Mouse (Mus musculus) CH12F3 (cell line): ENCODE results near the gene Slc5a10.

Experiments used
- in situ Hi-C: fragments of 300-500 bp; cut with MboI; formaldehyde crosslinking; loops from 2 replicates; pipeline ENCODE4 v1.14.3; 2020; ENCODE audit warnings: low sequenced_read_pairs

The Slc5a10 gene

DNA sequence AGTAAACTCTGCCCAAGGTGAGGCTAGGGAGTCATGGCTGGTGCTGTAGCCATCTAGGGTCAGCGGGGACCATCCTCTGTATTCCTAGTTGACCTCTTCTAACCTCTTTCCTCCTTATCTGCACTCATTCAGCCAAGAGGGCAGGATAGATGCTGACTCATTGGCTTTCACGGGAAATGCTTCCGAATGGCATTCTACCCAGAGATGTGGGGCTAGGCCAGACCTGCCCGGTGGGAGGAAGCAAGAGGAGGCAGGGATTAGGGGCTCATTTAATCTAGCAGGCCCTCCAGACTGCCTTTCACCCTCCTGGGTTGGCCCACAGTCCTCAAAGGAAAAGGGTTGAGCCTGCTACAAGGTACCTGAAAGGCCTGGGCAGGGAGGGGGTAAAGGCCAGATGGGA, 14.4 kb downstream of the Slc5a10 start:
- in situ Hi-C loops, result no loop called here

DNA sequence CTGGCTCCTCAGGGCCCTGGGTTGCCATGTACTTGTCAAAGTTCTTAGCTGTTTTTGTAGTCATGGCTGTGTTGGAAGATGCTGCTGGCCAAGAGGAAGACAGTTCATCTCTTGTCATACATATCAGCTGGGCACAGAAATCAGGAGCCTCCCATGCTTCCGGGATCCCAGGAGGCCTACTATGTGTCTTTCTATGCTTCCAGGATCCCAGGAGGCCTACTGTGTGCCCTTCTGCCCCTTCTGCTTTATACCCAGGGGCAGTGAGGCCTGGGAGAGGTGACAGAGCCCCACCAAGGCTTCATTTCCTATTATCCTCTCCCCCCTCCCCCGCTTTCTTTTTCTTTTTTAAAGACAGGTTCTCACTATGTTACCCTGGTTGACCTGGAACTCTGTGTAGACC, 15.0 kb downstream of the Slc5a10 start:
- in situ Hi-C loops, result no loop called here

DNA sequence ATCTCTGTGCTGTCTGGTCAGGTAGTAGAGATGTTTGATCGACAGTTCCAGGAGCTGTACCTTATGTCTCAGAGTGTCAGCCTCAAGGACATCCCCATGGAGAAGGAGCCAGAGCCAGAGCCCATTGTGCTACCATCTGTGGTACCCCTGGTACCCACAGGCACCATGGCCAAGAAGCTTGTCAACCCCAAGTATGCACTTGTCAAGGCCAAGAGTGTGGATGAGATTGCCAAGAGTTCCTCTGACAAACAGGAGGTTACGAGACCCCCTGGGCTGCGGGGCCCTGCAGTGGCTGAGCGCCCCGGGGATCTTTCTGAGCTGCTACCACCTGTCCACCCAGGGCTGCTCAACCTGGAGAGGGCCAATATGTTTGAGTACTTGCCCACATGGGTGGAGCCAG, 18.1 kb downstream of the Slc5a10 start:
- in situ Hi-C loops, result no loop called here

DNA sequence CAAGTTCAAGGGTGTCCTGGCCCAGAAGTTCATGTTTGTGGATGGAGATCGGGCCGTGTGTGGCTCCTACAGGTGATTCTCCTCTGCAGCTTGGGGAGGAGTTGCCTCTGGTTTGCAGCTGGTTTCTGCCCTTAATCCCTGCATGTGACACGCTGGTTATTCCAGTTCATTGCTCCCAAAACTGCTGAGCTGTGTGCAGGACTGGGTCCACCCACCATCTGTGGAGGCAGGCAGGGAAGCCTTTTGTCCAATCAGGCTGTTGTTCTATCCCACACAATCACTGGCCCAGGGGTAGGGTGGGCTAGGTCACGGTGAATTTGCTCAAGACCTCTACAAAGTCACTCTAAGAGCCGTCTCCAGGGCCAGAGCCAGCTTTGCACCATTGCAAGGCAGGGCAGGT, 18.9 kb downstream of the Slc5a10 start:
- in situ Hi-C loops, result no loop called here

DNA sequence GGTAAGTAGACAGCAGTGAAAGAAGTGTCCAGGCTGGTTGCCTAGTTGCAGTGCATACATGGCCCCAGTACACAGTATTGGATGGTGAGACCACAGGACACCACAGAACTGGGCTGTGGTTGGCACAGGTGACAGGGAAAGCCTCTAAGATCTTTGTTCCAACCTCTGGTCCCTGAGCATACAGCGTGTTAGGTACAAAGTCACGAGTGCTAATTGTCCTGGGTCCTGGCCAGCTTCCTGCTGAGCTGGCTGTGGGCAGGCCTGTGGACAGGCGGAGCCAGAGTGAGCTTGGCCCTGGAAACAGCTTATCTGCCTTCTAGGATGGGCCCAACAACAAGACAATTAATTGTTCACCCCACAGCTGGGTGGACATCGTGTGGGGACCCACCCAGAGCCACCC, 20.7 kb downstream of the Slc5a10 start:
- in situ Hi-C loops, result no loop called here

DNA sequence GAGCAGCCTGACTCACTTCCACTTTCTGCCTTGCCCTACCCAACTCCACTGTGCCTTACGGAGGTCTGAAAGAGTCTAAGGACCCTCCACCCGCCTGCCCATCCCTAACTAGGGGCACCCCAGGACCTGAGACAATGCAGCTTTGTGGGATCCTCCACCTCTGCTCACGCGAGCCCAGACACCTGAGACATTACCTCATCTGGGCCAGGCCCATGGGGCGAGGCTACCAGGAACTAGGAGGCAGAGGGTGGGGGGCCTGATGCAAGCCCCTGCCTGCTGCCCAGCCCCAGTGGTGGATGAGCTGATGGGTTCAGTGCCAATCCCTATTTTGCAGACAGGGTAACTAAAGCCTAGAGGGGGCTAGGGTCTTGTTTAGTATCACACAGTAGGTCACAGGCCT, 21.2 kb downstream of the Slc5a10 start:
- in situ Hi-C loops, result no loop called here

DNA sequence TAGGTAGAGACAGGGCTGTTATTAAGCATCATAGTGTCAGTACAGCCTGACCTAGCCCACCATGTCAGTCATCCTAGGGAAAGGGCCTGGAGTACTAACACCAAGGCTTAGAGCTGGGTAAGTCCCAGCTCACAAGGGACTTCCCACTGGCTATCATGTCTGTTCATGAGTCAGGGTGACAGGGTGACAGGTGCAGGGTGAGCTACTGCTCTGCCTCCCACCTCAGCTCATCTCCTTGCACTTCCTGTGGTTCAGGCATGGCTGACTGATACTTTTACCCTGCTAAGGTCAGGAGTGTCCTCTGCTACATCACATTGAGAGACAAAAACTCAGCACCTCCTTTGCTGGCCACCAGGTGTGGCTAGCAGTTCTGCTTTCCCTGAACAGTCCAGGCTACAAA, 21.8 kb downstream of the Slc5a10 start:
- in situ Hi-C loops, result no loop called here

DNA sequence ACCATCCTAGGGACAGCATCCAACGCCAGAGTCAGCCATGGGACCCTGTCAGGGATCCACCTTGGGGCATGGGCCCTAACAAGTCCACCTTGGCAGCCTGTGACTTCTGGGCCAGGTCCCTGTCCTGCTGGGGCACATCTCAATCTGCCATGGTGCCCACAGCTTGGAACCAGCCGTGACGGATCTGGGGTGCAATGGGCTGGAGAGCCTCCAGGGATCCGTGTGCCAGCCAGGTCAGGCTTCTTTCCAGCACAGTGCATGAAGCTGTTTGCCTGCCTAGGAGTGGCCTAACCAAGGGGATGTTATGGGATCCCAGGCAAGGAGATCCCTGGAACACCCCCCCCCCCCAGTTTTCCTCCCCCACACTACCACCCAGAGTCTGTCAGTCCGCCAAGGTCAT, 27.6 kb downstream of the Slc5a10 start:
- in situ Hi-C loops, result no loop called here

DNA sequence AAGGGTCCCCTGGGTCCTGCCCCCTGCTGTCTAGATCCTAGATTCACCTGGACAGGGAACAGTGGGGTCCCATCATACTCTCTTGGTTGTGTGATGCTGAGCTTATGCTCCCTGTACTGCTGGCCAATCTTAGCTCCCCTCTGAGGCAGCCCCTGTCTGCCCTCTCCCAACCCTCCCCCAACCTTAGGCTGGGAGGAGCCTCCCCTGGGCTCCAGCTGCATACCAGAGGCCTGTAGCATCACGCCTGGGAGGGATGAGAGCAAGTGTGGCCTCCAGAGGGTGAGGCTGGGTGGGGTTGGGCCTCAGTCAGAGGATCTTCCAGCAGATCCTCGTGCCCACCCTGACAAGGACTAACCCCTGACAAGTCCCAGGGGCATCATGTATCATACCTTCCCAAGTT, 33.0 kb downstream of the Slc5a10 start:
- in situ Hi-C loops, result no loop called here

DNA sequence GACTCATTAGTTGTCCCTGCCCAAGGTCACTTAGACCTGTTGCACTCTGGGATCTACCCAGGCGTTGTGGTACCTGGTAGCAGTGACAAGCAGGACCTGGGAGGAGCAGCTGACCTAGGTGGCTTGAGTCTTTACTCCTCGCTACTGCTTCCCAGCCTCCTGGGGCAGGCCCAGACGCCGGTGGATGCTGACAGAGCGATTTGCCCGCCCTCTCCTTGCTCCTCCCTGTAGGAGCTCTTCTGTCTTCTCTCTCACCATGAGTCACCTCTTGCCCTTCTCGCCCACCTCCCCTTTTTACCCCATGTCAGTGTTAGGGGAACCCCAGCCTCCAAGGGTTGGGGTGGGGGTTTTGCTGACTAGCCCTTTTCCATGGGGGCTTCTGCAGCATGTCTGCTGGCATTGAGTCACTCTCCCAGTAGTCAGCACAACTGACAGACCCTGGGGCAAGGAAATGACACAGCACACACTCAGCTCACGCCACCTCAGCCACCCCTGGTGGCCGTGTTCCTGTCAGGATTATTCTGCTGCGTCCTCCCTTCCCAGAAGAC, 33.6 kb downstream of the Slc5a10 start:
- in situ Hi-C loops, result no loop called here

DNA sequence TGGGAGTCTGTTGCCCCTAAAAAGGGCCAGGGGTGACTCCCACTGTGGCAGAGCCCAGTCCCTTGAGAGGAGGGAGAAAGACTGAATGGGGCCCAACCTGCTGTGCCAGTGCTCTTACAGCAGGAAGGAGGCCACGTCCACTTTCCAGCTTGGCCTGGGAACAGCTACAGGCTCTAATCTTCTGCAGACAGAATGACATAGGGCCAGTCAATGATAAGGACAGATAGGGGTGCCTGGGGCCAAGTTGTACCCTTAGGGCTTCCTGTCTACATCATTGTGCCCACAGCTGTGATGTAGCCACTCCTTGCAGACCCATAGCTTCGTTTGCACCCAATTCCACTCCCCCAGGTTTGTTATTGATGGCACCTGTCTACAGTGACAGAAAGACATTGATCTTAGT, 34.5 kb downstream of the Slc5a10 start:
- in situ Hi-C loops, result no loop called here

DNA sequence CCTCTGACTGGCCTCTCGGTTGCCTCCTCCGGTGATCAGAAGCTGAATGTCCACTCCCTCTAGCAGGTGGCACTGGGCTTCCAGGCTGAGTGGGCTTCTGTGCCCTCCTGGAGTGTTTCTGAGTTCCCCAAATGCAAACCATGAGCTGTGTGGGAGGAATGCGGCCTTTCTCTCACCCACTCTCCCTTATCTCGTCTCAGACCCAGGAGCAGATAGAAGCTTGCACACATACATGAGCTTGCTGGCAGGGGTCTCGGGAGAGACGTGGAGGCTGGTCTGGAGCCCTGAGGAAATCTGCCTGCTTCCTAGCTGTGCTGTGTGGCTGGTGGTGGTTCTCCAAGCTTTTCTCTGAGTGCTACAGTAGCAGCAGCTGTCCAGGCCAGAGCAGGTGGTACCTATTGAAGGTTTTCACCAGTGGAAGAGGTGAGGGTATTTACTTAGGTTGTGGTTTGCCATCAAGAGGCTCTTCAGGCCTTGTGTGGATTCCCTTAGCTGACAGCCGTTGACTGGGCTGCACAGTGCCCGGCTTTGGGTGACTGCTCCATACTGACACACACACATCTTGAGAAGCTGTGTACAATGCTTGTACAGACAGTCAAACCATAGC, 35.4 kb downstream of the Slc5a10 start:
- in situ Hi-C loops, result no loop called here

DNA sequence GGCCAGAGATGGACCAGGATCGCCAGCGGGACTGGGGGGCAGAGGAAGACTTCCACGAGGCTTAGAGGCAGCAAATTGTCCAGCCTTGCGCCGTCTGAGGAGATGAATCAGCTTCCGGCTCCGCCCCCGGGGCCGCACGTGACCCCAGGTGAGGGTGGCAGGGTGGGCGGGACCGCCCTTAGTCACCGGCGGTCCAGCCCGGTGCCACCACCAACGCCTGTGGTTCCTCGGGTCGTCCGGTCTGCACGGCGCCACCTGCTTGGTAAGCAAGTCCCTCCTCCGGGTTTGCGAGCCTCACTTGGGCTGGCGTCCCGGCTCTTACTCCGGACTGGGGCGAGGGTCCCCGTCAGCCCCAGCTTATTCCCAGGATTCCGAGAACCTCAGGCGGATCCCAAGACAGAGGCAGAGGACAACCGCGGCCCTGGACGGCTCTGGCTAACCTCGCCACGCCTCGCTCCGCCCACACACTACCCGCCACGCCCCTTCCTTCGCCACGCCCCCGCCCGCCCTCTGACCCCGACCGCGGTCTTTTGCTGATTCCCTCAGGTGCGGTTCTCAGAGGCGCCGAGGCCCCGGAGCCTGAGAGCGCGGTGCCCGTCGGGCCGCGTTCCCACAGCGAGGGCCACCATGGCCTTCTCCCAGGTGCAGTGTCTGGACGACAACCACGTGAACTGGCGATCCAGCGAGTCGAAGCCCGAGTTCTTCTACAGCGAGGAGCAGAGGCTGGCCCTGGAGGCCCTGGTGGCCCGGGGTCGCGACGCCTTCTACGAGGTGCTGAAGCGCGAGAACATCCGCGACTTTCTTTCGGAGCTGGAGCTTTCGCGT, 36.5 kb downstream of the Slc5a10 start, which contains the start of gene Fam83g:
TSS of gene Fam83g (plus strand) at position 185 of the 825 bp plus-strand sequence.
- in situ Hi-C loops, result no loop called here

DNA sequence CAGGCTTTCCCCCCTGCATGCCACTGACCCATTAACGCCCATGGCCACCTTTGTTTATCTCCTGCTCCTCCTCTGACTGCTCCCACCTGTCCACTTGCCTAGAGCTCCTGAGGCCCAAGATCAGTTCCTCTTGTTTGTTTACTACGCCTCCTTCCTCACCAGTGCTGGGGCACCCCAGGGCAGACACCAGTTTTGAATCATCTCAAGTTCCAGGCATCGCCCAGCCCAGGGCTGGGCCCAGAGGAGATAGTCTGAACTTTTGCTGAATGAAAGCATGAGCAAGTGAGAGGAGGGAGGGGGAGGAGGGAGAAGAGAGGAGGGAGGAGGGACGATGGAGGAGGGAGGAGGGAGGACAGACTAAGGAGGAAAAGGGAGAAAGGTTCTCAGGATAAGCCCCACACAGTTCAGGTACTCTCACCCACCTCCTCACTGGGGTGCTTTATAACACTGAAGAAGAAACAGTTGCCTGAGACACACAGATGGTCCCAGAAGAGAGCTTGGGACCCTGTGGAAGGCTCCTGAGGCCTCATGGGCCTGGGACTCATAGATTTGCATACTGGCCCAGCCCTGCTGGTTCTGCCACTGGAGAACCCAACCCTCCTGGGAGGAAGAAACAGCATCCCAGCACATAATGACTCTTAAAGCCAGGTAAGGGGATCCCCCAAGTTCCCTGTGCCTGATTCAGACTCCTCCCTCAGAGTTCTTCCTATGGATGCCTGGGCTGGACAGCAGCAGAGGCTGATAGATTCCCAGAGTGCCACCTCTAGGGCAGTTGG, 41.3 kb downstream of the Slc5a10 start:
- in situ Hi-C loops, result no loop called here

DNA sequence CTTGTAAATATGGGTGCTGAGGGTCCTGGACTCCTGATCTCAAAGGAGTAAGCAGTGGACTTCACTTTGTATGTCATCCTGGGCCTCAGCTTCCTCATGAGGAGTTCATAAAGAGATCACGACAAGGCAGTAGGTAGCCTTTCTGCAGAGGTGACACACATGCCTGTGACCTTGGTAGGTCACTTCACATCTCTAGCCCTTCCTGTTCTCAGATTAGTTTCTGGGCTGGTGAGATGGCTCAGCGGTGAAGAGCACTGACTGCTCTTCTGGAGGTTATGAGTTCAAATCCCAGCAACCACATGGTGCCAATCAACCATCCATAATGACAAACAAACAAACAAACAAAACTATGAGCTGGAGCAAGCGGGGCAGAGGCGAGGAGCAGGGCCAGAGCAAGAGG, 42.9 kb downstream of the Slc5a10 start:
- in situ Hi-C loops, result no loop called here

DNA sequence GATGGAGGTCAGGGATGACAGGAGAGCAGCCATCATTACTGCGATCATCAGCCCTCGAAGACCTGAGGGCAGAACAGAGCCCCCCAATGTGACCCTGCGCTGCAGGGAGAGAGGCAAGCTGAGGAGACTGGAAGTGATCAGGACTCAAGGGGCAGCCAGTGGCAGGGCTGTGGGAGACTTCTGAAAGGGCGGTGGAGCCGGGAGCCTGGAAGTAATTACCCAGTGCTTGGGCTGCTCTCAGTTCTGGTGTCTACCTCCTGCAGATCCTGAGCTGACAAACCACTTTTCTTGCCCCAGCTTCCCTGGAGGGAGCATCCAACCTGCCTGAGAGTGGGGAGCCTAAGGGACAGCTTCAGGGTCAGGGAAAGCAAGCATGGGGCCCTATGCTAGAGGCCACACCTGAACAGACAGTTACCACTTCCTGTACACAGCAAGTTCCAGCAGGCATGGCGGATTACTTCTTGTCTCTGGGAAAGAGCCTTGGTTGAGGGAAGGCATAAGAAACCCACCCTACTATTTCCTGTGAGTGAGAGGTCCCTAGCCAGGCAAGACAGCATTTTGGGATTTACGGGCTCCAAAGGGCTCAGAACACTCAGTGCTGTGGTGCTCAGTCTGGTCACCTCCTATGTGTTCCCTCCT, 44.3 kb downstream of the Slc5a10 start:
- in situ Hi-C loops, result no loop called here

DNA sequence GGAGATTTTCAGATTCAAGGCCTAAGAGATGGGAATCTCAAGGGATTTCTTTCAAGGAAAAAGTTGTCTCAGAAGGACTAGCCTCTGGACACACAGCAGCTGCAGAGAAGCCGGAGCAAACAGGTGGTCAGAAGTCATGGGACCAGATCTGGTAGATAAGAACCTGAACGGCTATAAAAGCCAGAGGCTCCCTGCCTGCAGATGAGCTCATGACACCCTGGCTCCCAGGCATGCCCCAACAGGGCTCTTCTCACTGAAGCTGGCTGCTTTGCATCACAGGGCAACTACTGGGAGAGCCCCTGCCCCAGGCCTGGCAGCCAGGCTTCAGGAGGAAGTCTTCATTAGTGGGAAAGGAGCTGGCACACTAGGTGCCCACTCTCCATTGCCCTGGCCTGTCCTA, 45.3 kb downstream of the Slc5a10 start:
- in situ Hi-C loops, result no loop called here

DNA sequence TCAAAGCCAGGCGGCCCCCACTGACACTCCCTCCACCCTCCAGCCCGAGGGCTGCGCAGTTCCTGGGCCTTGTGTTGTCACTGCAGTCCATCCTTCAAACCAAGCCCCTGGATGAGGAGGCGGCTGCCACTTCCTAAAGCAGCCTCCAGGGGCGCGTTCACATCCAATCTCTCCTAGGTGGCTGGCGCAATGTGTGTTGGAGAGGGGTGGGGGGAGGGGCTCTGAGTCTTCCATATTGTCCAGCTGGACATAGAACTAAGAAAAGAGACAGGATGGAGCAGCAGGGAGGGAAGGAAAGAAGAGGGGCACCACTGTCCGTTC, 45.8 kb downstream of the Slc5a10 start:
- in situ Hi-C loops, result no loop called here

DNA sequence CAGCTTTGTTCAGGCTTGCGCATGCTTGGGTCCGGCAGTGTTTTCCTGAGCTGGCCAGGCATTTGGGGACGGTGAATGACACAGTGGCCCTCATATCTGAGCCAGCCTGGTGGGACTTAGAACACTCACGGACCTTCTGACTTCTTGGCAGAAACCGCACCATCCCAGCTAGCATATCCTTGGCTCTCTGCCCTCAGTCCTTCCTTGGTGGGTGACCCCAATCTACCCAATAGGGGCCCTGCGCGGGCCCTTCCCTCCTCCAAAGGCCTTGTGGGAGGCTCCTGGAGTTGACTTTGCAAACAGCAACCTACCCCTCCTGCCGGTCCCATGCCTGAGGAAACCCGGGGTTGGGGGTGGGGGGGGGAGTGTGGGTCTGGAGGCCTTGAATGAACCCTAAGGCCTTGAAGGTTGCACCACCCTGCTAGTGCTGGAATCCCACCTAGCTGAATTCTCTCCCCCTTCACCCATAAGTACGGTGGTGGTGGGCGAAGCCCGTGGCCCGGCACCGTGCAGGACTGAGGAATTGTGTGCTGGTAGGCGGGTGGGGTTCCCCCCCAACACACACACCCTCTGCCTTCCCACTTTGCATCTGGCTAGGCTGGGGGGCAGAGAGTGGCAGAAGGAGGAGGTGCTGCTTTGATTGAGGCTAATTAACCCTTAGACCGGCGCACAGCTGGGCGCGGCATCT, 46.3 kb downstream of the Slc5a10 start:
- in situ Hi-C loops, result no loop called here

DNA sequence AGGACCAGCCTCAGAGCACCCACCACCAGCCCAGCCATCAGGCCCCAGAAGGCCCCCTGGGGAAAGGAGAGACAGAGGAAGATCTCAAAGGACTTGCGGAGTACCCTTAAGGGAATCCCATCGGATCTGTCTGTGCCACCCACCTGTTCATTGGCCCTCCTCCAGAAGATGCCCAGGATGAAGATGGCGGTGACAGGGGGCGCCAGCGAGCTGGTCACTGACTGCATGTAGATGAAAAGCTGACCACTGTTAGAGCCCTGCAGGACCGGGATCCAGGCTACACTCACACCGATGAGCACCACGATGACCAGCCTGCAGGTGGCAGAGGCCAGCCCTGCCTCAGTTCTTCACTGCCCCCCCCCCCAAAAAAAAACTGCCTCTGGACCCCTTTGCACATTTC, 46.9 kb downstream of the Slc5a10 start:
- in situ Hi-C loops, result no loop called here
